Mouse (Mus musculus): ENCODE measurements around the gene Cldnd2.

The Cldnd2 gene

GRCm38 (mm10) chr7:43447801-43448200 is 7.2 kb downstream of the Cldnd2 start:
- DNase-seq: peak; percentile 72 to 84

GRCm38 (mm10) chr7:43448246-43448645 is 7.7 kb downstream of the Cldnd2 start:
- peak; percentile 63 to 81 for DNase-seq

GRCm38 (mm10) chr7:43449811-43450210 is 9.2 kb downstream of the Cldnd2 start:
- DNase-seq: no peak

- DNase-seq: no peak
Measured at GRCm38 (mm10) chr7:43451726-43452125, 11.1 kb downstream of the Cldnd2 start.

GRCm38 (mm10) chr7:43452609-43453008 is 12.0 kb downstream of the Cldnd2 start:
- peak in 1 of 2 experiments; percentile 53 for DNase-seq

- DNase-seq: peak; percentile 76 to 89
Measured at GRCm38 (mm10) chr7:43453599-43454355, 13.2 kb downstream of the Cldnd2 start.

- peak; percentile 20 to 77 for DNase-seq
Measured at GRCm38 (mm10) chr7:43454371-43454770, 13.8 kb downstream of the Cldnd2 start.

GRCm38 (mm10) chr7:43462851-43463250 is 22.3 kb downstream of the Cldnd2 start, which contains the start of gene Vsig10l:
Gene Vsig10l, plus strand, starts transcription at chr7:43463151.
- no peak for DNase-seq

GRCm38 (mm10) chr7:43463976-43464375 is 23.4 kb downstream of the Cldnd2 start:
- peak in 1 of 2 experiments; percentile 63 for DNase-seq

GRCm38 (mm10) chr7:43464864-43465343 is 24.3 kb downstream of the Cldnd2 start:
- DNase-seq: no peak

GRCm38 (mm10) chr7:43465344-43466098 is 24.9 kb downstream of the Cldnd2 start:
- peak; percentile 96 for DNase-seq

- DNase-seq: peak; percentile 90
Measured at GRCm38 (mm10) chr7:43466099-43466694, 25.6 kb downstream of the Cldnd2 start.

GRCm38 (mm10) chr7:43470373-43470772 is 29.8 kb downstream of the Cldnd2 start:
- peak in 1 of 2 experiments; percentile 57 for DNase-seq

GRCm38 (mm10) chr7:43475706-43476105 is 35.1 kb downstream of the Cldnd2 start:
- DNase-seq: no peak

GRCm38 (mm10) chr7:43476376-43476775 is 35.8 kb downstream of the Cldnd2 start:
- DNase-seq: no peak

GRCm38 (mm10) chr7:43481191-43481590 is 40.6 kb downstream of the Cldnd2 start:
- no peak for DNase-seq

GRCm38 (mm10) chr7:43482090-43482716 is 41.6 kb downstream of the Cldnd2 start:
- DNase-seq: peak; percentile 32 to 58

- no peak for DNase-seq
Measured at GRCm38 (mm10) chr7:43483236-43483635, 42.7 kb downstream of the Cldnd2 start.

- no peak for DNase-seq
Measured at GRCm38 (mm10) chr7:43488646-43489045, 48.1 kb downstream of the Cldnd2 start.

- DNase-seq: no peak
Measured at GRCm38 (mm10) chr7:43489631-43490125, 49.1 kb downstream of the Cldnd2 start, which contains the start of gene Iglon5. Gene Iglon5, minus strand, starts transcription at chr7:43490075.

GRCm38 (mm10) chr7:43490182-43490584 is 49.6 kb downstream of the Cldnd2 start:
- DNase-seq: peak in 1 of 2 experiments; percentile 8

- DNase-seq: no peak
Measured at GRCm38 (mm10) chr7:43490861-43491260, 50.3 kb downstream of the Cldnd2 start.

All from kidney, postnatal 25 days (tissue).